Mouse (Mus musculus): ENCODE measurements around the gene Zfp609. TPM values are rescaled to one million over a fixed set of nuclear protein-coding genes. Genes with fewer than 3 reads are reported as not detected.

Zfp609 gene
- total RNA-seq, 2 experiments from 2014 or later = 4.3 to 28.9 TPM

DNA sequence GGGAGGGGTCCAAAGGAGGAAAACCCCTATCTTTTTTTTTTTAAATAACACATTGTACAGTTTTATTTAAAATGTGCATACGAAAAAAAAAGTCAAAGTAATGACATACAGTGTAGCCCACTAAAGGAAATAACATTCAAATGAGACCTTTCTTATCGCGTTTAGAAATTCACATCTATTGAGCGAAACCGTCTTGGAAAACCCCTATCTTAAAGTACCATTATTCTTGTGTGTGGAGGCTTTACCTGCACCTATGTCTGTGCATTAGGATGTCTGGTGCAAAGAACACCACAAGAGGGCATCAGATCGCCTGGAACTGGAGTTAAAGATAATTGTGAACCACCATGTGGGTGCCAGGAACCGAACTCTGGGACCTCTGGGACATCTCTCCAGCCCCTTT, 53.6 kb downstream of the Zfp609 start:
- no peak for ATAC-seq (replicated peaks; ENCODE audit: poor library complexity, severe bottlenecking)

DNA sequence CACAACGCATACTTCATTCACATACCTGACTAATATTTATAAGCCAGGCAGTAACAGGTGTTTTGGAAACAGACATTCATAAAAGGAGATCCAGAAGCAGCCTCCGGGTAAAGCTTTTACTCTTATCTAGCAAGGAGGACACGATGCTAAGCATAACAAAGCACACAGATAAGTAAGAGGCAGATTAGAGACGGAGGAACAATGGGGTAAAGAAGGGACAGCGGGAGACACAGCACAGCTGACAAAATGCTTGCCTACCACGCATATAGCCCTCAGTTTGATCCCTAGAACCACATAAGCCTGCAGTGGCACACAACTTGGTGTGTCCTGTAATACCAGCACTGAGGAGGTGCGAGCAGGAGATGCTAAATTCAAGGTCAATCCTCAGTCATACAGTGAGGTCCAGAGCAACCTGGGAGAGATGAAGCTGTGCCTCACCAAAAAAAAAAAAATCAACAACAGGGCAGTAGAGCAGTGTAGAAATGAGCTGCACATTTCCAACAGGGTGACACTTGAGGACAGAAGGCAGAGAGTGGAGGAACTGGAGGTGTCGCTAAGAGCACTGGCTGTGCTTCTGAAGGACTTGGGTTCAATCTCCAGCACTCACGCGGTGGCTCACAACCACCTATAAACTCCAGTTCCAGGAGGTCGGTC, 56.2 kb downstream of the Zfp609 start:
- no peak for ATAC-seq (replicated peaks; ENCODE audit: poor library complexity, severe bottlenecking)

DNA sequence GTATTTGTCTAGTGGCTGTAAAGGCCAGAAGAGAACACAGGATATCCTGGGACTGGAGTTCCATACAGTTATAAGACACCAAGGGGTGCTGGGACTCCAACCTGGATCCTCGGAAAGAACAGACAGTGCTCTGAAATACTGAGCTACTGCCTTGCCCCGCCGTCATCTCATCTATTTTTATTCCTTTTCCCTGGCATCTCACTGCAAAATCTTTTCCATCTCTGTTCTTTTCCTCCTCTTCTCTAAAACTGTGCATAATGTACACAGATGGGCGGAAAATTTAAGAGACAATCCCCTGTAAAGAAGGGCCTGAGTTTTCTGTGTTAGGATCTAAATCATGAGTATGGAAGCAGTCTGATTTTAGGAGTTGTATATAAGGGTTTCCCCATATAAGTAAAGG, 64.6 kb downstream of the Zfp609 start:
- no peak for ATAC-seq (replicated peaks; ENCODE audit: poor library complexity, severe bottlenecking)

DNA sequence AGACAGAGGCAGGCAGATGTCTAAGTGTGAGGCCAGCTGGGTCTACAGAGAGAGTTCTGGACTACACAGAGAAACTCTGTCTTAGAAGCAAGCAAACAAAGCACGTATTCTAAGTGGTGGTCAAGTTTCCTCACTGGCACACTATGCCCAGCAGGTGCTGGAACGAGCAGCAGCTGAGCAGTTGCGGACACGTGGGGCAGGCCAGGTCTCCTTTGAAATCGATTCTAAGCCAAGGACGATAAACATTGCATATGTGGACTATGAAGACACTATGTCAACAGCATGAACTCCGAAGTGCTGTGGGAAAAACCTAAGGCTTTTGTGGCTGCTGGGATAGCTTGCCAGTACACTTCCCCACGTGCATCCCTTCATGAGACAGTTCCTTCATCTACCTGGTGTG, 67.4 kb downstream of the Zfp609 start:
- no peak for ATAC-seq (replicated peaks; ENCODE audit: poor library complexity, severe bottlenecking)

DNA sequence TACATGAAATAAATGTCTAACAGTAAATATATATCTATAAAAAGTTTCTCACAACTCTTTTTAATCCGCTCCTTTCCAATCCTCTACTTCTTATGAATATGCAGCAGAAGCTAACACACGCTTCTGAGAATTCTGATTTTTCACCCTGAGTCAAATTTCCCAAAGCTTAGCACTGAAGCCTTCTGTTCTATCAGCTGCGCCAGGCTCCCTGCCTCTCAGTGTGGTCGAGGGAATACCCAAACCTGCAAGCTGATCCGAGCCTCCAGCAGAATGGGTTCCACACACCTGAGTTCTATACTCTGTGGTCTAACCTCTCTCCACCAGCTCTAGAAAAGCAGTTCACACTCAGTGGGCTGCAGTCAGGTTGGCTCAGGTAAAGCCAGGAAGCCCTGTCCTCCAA, 68.1 kb downstream of the Zfp609 start:
- no peak for ATAC-seq (replicated peaks; ENCODE audit: poor library complexity, severe bottlenecking)

DNA sequence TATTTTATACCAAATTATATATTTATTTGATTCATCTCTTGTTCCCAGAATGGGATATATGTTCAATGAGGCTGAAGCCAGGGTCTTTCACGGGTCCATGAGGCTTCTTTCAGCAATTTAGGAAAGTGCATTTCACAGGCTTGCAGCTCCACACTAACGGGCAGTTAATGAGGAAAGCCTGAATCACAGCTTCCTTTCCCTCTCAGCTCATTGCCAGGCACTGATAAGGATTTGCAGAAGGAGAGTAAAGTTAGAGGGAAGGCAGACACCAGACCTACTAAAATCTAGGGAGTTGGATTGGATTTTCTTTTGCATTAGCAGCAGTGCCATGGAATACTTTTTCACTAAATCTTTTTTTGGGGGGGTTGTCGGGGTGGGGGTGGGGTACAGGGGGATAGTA, 69.5 kb downstream of the Zfp609 start:
- ATAC-seq (replicated peaks; ENCODE audit: poor library complexity, severe bottlenecking) = no peak

DNA sequence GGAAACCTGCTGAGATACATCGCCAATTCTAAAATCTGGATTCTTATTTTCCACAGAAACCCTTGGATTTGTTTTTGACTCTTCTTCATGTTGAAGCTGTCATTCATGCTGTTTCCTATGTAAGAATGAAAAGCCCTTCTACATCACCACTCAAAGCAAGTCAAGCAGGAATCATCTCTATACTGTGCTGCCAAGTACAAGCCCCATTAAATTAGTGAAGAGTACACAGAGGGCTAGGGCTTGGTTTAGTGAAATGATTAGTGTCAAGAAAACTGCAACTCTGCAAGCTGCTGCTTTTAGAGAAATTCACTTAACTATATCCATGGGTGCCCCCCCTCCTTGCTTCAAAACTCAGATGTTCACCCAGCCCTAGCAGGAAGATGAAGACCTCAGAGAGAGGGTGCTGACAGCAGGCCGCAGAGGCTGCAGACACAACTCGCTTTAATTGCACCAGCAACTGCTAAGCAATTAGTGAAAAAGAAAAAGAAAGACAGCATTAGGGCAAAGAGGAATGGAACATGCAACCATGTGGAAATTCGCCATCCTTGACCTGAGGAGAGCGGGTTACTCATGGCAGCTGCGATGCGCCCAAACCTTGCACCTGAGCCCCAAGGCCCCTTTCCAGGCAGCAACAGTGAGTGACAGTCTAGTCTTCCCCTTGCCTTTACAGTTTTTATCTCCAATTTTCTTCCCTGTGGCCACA, 71.5 kb downstream of the Zfp609 start:
- ATAC-seq (replicated peaks; ENCODE audit: poor library complexity, severe bottlenecking) = no peak

DNA sequence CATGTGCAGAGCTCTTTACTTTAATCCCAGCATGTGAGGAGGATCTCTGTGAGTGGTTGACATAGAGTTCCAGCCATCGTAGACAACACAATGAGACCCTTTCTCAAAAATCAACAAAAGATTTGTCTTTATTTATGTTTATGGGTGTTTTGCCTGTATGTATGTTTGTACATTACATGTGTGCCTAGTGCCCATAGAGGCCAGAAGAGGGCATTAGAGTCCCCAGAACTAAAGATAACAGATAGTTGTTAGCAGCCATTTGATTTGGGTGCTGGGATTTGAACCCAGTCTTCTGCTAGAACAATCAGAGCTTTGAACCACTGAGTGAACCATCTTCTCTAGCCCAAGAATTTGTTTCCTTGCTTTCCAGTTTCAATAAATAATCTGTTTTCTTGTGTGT, 72.2 kb downstream of the Zfp609 start:
- ATAC-seq (replicated peaks; ENCODE audit: poor library complexity, severe bottlenecking) = no peak

DNA sequence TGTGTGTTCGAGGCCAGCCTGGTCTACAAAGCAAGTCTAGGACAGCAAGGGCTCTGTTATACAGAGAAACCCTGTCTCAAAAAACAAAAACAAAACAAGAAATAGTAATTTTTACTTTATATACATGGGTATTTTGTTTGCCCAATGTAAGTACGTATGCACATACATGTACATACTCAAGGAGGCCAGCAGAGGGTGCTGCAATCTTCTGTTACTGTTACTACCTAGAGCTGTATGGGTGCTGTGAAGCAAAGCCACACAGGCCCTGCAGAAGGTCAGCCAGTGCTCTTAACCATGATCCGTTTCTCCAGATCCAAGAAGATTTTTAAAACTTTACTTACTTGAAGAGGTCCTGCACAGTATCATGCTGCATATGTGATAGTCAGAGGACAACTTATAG, 74.7 kb downstream of the Zfp609 start:
- ATAC-seq (replicated peaks; ENCODE audit: poor library complexity, severe bottlenecking) = 0 out of 2 replicates have a peak, but pooled peaks have one; percentile 46

DNA sequence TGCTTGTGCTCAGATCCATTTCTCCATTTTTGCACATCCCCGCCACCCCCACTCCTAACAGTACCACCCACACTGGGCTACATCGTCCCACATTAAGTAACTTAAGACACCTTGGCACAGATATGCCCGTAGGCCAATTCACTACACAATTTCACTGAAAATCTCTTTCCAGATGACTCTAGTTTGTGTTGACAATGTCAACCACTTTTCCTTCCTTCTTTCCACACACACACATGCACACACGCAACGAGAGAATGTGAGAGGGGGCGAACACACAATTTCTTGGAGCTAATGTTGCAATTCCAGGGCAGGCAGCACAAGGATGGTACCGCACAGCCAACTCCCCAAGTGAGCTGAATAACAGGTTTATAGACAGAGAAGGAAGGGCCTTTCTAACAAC, 75.5 kb downstream of the Zfp609 start:
- no peak for ATAC-seq (replicated peaks; ENCODE audit: poor library complexity, severe bottlenecking)

DNA sequence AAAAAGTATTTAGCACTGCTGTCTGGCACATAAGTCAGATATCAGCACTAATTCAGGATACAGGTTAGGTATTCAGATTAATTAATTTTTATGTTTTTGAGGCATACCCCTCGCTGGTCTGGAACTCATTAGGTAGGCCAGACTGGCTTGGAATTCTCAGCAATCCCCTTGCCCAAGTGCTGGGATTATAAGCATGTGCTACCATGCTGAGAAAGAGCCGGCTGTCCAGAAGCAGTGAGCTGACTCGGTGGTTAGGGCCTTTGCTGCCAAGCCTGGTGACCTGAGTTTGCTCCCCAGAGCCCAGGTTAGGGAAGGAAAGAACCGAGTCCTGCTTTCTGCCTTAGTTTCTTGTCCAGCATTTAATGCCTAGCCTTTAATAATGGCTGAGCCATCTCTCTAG, 79.3 kb downstream of the Zfp609 start:
- no peak for ATAC-seq (replicated peaks; ENCODE audit: poor library complexity, severe bottlenecking)

DNA sequence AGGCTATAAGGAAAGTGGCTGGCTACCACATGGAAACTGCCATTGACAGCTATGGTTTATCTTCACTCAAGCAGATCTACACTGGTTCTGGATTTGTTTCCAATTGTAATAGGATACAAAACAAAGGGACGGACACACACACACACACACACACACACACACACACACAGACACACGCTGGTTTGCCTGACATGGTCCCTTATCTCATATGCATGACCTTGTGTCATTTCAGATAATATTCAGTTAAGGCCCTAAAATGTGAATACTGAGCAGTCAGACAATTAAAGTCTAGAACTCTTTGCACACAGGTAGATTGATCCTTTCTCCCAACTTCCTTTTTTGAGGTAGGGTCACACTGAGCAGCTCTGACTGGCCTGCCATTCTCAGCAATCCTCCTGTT, 80.9 kb downstream of the Zfp609 start:
- no peak for ATAC-seq (replicated peaks; ENCODE audit: poor library complexity, severe bottlenecking)

DNA sequence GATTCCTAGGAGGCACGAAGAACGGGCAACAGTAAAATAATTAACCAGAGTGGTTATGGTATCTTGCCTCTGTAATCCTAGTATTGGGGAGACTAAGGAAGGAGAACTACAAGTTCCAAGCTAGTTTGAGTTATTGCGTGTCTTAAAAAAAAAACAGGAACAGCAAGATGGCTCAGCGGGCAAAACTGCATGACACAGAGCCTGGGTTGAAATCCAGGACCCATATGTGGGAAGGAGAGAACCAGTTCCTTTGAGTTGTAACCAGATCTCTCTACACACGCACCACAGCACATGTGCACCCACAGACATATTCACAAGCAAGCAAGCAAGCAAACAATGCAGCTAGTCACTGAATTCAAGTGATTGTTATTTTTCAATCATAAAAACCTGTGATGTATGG, 81.9 kb downstream of the Zfp609 start:
- peak; percentile 59 for ATAC-seq (replicated peaks; ENCODE audit: poor library complexity, severe bottlenecking)

DNA sequence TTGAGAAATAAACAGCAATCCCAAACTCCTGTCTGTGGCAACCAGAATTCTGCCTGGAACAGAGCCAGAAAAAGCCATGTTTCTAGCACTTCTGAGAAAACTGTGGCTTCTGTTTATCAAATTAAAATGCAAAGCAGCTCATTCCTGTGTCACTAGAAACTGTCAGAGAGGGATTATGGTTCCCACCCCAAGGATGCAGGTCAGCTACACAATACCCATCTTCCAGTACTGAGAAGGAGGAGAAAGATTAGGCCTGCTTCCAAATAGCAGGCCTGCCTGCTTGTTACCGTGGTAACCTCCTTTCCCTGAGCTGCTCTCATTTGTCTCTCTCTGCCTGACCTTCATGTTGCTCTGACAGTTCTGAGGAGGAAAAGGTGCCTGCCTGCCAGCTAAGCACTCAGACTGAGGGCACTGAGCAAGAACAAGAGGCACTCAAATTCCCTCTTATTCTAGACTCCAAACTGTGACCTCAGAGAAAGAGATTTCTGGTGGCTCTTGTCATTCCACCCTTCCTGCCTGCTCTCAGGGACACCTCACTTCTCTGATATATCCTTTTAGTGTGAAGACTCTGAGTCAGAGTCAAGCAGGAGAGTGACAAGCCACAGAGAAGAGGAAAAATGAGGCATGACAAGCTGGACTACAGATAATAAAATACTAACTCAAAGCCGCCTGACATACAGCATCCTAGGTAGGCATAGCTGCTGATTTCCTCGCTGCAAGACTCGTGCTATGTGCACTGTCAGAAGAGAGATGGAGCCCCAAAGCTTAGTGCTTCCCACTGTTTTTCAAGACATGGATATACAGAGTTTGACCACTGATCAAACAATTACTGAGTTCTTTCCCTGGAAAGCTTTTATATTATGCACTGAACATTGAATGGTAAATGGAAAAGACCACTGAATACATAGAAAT, 82.9 kb downstream of the Zfp609 start:
- ATAC-seq (replicated peaks; ENCODE audit: poor library complexity, severe bottlenecking) = no peak

DNA sequence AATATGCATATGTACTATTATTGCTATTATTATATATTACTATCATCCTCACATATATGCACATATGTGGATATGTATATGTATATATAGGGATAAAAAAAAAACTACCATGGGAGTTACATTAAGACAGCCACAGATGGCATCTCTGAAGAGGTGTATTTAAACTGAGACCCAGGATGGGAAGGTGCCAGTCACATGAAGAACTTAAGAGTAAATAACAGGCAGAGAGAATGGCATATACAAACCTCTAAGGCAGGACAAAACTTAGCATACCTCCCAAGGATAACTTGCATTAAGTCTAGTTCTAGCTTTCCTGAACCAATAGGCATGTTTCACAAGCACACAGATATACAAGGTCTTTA, 83.6 kb downstream of the Zfp609 start:
- no peak for ATAC-seq (replicated peaks; ENCODE audit: poor library complexity, severe bottlenecking)

DNA sequence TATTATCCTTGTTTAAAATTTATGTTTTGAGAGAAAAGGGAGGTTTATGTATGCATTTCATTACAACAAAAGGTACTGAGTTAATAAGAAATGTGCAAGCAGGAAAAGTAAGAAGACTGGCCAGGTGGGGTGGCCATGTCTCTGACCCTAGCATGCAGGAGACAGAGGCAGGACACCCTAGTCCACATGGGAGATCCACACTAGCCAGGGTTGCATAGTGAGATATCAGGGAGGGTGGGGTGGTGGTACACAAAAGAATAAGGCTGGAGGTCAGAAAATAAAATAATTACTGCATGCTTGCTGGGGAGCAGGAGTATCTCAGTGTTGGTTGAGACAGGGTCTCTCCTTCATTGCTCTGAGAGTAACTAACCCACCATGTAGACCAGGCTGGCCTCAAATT, 84.0 kb downstream of the Zfp609 start:
- no peak for ATAC-seq (replicated peaks; ENCODE audit: poor library complexity, severe bottlenecking)

DNA sequence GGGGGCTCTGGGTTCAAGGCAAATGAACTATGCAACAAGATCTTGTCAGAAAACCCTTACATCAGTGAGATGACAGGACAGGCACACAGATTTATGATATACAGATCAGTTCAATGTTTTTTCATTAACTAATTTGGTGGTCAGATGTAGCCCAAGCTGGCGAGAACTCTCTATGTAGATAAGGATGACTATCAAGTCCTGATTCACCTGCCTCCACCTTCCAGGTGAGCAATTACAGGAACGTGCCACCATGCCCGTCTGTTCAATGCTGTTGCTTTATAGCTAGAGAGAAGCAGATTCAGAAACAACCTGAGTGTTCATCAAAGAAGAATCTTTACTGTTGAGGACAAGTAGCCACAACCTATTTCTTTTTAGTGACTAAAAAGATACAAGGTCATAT, 84.6 kb downstream of the Zfp609 start:
- ATAC-seq (replicated peaks; ENCODE audit: poor library complexity, severe bottlenecking) = no peak

DNA sequence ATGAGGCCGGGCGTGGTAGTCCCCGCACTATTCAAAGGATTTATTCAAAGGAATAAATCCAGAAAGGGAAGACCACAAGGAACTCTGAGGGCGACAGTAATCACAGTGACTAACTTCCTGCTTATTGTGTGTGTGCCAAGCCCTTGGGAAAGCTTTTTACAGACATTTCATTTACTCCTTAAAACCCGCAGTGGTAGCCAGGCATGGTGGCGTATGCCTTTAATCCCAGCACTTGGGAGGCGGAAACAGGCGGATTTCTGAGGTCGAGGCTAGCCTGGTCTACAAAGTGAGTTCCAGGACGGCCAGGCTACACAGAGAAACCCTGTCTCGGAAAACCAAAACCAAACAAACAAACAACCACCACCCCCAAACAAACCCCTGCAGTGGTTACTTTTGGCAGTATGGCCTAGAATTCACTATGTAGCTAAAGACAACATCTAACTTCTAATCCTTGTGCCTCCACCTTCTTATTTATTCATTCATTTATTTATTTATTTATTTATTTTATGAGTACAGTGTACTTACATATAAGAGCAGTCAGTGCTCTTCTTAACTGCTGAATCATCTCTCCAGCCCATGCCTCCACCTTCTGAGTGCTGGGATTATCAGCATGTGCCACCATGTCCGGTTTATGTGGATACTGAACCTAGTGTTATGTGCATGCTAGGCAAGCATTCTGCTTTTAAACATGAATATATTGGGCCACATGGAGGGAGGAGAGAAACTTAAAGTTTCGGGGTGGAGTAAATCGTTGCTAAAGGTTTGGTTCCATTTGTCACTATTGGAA, 86.1 kb downstream of the Zfp609 start:
- no peak for ATAC-seq (replicated peaks; ENCODE audit: poor library complexity, severe bottlenecking)

DNA sequence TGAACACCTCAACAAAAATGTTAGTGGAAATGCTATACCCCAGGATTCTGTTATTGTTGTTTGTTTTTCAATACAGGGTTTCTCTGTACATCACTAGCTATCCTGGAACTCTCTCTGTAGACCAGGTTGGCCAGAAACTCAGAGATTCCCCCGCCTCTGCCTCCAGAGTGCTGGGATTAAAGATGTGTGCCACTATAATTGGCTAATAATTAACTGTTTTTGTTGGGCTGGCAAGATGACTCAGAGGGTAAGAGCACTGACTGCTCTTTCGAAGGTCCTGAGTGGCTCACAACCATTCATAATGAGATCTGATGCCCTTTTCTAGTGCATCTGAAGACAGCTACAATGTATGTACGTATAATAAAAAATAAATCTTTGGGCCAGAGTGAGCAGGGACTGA, 92.4 kb downstream of the Zfp609 start:
- ATAC-seq (replicated peaks; ENCODE audit: poor library complexity, severe bottlenecking) = no peak

DNA sequence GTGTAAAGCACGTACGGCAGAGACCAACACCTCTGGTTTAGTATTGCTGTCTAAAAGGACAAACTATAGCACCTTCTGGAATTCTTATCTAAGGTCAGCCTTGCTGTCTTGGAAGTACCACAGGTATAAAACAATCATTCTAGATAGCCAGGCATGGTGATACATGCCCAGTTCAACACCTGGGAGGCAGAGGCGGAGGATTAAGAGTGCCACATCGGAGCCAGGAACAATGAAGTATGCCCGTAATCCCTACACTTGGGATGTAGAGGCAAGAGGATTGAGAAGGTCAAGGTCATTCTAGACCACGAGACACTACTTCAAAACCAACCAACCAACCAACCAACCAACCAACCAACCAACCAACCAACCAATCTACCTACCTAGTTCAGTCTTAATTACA, 98.8 kb downstream of the Zfp609 start:
- no peak for ATAC-seq (replicated peaks; ENCODE audit: poor library complexity, severe bottlenecking)

DNA sequence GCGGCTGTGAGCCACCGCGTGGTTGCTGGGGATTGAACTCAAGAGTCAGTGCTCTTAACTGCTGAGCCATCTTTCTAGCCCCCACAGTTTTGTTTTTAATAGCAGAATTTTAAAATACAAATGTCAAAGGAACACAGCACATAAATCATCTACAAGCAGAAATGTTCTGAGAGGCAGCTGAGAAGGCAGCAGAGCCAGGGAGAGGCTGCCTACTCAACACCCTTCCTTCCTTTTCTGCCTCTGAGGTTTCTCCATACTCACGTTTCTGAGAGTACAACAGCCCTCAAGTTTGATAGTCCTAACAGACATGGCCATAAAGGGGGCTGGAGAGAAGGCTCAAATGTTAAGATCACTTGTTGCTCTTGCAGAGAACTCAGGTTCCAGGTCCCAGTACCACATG, 99.9 kb downstream of the Zfp609 start:
- no peak for ATAC-seq (replicated peaks; ENCODE audit: poor library complexity, severe bottlenecking)

All from granulocyte monocyte progenitor cell, adult 5-6 weeks (primary cell).